ENCODE assay signal across 11 mouse cellular contexts in the genomic region with DNA sequence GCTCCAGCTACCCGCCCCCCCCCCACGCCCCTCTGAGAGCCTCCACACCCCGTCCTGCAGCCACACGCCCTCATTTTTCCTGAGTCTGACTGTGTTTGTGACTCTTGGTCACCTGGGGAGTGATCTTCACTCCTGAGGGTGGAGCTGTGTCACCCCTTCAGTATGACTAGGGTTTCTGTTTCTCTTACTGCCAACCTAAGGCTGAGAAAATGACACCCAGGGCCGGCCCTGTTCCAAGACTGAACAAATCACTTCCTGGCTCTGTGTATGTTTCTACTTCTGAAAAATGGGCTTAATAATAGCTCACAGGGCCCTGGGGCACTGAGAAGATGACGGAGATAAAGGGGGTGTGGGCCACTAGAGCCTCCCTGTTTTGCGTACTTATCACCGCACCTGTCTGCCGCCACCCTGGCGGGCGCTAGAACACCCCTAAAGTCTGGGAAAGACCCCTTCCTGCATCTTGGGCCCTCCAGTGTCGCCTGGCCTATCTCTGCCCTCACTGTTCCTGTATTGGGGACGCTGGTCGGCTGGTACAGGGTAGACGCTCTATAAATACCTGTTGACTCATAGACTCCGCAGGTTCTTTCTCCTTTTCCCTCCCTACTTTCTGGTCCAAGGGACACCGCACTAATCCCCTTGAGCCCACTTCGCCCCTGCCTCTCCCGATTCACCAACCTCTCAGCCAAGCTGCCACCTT. TPM values are rescaled to one million over a fixed set of nuclear protein-coding genes. Genes with fewer than 3 reads are reported as not detected.
DNase-seq lines count a peak whose midpoint lies in the region; ATAC-seq lines count a peak whose summit lies in the region.
"Had no signal": no experiment of that assay in that cellular context is flagged by ENCODE, and none has a peak within 500 bp of the region (broad histone marks: within the 10 kb centered on the region; RNA-seq: fewer than 3 reads in every experiment).

No protein-coding gene starts in this region.

- WGBS in midbrain, embryonic 15.5 days: 32% methylated on average over 19 of the region's 19 CpGs
- 34% methylated on average over 19 of the region's 19 CpGs for WGBS in midbrain, embryonic 14.5 days
- 19% methylated on average over 19 of the region's 19 CpGs for WGBS in limb, embryonic 12.5 days
- WGBS in stomach, embryonic 14.5 days: 18% methylated on average over 19 of the region's 19 CpGs

- no peak overlapping the region for H3K27ac ChIP-seq in midbrain, embryonic 15.5 days
- no peak overlapping the region for H3K27ac ChIP-seq in midbrain, embryonic 14.5 days (replicated peaks; ENCODE audit: low read depth, low read length)
- no peak overlapping the region for H3K27ac ChIP-seq in limb, embryonic 12.5 days
- H3K27ac ChIP-seq in stomach, embryonic 14.5 days (ENCODE audit: low read length): no peak overlapping the region

- H3K9ac ChIP-seq in midbrain, embryonic 15.5 days: no peak overlapping the region
- H3K9ac ChIP-seq in midbrain, embryonic 14.5 days (replicated peaks; ENCODE audit: low read length): no peak overlapping the region
- peak overlapping the region; percentile 55 for H3K9ac ChIP-seq in limb, embryonic 12.5 days (replicated peaks)
- H3K9ac ChIP-seq in stomach, embryonic 14.5 days (replicated peaks; ENCODE audit: low read depth, low read length): no peak overlapping the region

- no peaks in the 10 kb centered on the region for H3K36me3 ChIP-seq in midbrain, embryonic 15.5 days (replicated peaks)
- no peaks in the 10 kb centered on the region for H3K36me3 ChIP-seq in midbrain, embryonic 14.5 days (ENCODE audit: control insufficient read depth, insufficient read depth, low read length)
- no peaks in the 10 kb centered on the region for H3K36me3 ChIP-seq in limb, embryonic 12.5 days
- no peaks in the 10 kb centered on the region for H3K36me3 ChIP-seq in stomach, embryonic 14.5 days (ENCODE audit: control insufficient read depth, insufficient read depth, low read length)

- H3K9me3 ChIP-seq in midbrain, embryonic 15.5 days: no peaks in the 10 kb centered on the region
- H3K9me3 ChIP-seq in midbrain, embryonic 14.5 days (ENCODE audit: control insufficient read depth, low read length): no peaks in the 10 kb centered on the region
- no peaks in the 10 kb centered on the region for H3K9me3 ChIP-seq in limb, embryonic 12.5 days
- no peaks in the 10 kb centered on the region for H3K9me3 ChIP-seq in stomach, embryonic 14.5 days (ENCODE audit: control insufficient read depth, low read depth, low read length)

- H3K27me3 ChIP-seq in midbrain, embryonic 15.5 days (replicated peaks): peaks cover 16% of the 10 kb centered on the region
- peaks cover 17% of the 10 kb centered on the region; the same call in 1 of the 2 replicates for H3K27me3 ChIP-seq in midbrain, embryonic 14.5 days (ENCODE audit: control insufficient read depth, insufficient read depth, low read length)
- peaks cover 44% of the 10 kb centered on the region for H3K27me3 ChIP-seq in limb, embryonic 12.5 days
- no peaks in the 10 kb centered on the region for H3K27me3 ChIP-seq in stomach, embryonic 14.5 days (ENCODE audit: control insufficient read depth, insufficient read depth, low read length)

- peak; percentile 63 to 71 for DNase-seq in gastrocnemius, adult 8-10 months (ENCODE audit: low spot score in 2 of 2)
- DNase-seq in gastrocnemius, postnatal 36 days: no peak
- DNase-seq in midbrain, embryonic 14.5 days: no peak
- no peak for DNase-seq in left cerebral cortex, postnatal 10 days (ENCODE audit: extremely low spot score in 1 of 2, low spot score in 2 of 2)

- ATAC-seq in midbrain, embryonic 15.5 days (replicated peaks): no peak
- no peak for ATAC-seq in midbrain, embryonic 14.5 days (ENCODE audit: low FRiP score, low TSS enrichment)
- no peak for ATAC-seq in limb, embryonic 12.5 days (ENCODE audit: insufficient number of reproducible peaks, insufficient read depth, low FRiP score, low TSS enrichment, low read depth)
- ATAC-seq in stomach, embryonic 14.5 days (ENCODE audit: insufficient number of reproducible peaks, insufficient read depth, low FRiP score, low read depth): peak; percentile 39; the same call in 1 of the 2 replicates
- no peak for ATAC-seq in CD4-positive, CD25-positive, alpha-beta regulatory T cell, adult 4 months

- peak overlapping the region; percentile 34; the same call in 1 of the 2 replicates for H3K4me2 ChIP-seq in midbrain, embryonic 15.5 days
- no peak overlapping the region for H3K4me2 ChIP-seq in midbrain, embryonic 14.5 days (ENCODE audit: low read length)
- H3K4me2 ChIP-seq in limb, embryonic 12.5 days: peak overlapping the region; percentile 54
- peak overlapping the region; percentile 32 for H3K4me2 ChIP-seq in stomach, embryonic 14.5 days (replicated peaks; ENCODE audit: low read depth, low read length)

- intact Hi-C loops in gastrocnemius, postnatal 36 days (cut with DNase I): no loop called here
- intact Hi-C loops in left cerebral cortex, postnatal 10 days (cut with DNase I): no loop called here

- no peak overlapping the region for H3K4me3 ChIP-seq in midbrain, embryonic 15.5 days
- no peak overlapping the region for H3K4me3 ChIP-seq in midbrain, embryonic 14.5 days (replicated peaks; ENCODE audit: low read depth, low read length)
- H3K4me3 ChIP-seq in limb, embryonic 12.5 days (replicated peaks): peak overlapping the region; percentile 26
- peak overlapping the region; percentile 27 for H3K4me3 ChIP-seq in stomach, embryonic 14.5 days (ENCODE audit: low read depth, low read length)
- H3K4me3 ChIP-seq: erythroblast, embryonic 14.5 days had no signal

- peaks cover 10% of the 10 kb centered on the region for H3K4me1 ChIP-seq in midbrain, embryonic 15.5 days
- no peaks in the 10 kb centered on the region for H3K4me1 ChIP-seq in midbrain, embryonic 14.5 days (ENCODE audit: control insufficient read depth, insufficient read depth, low read length)
- H3K4me1 ChIP-seq in limb, embryonic 12.5 days (replicated peaks): peaks cover 9% of the 10 kb centered on the region
- 0 out of 2 replicates have a peak, but pooled peaks cover 2% of the 10 kb centered on the region for H3K4me1 ChIP-seq in stomach, embryonic 14.5 days (ENCODE audit: control insufficient read depth, insufficient read depth, low read length)

RNA-seq across cellular contexts. Expression of a gene that starts 0.5 kb away (rescaled TPM):
- total RNA-seq in gastrocnemius, adult 8-10 months (2022): 10 to 100 TPM; 48.7 to 66.3 (median 61.7) TPM
- 10 to 100 TPM; 33.7 to 36.3 TPM for total RNA-seq in gastrocnemius, postnatal 36 days (2021)
- 0.42 TPM in 1 of 2 replicates, not detected in the other for polyA plus RNA-seq in midbrain, embryonic 15.5 days (2015; fragmentation: Nextera tagmentation; extraction: Ambion mirVana)
- polyA plus RNA-seq in midbrain, embryonic 14.5 days (2014; fragmentation: Nextera tagmentation; extraction: Ambion mirVana): 0.20 TPM in 1 of 2 replicates, not detected in the other
- 1.7 and 2.0 TPM in 2 replicates for polyA plus RNA-seq in limb, embryonic 12.5 days (2016; fragmentation: Nextera tagmentation; extraction: Ambion mirVana)
- polyA plus RNA-seq in stomach, embryonic 14.5 days (2014; fragmentation: Nextera tagmentation; extraction: Ambion mirVana): 5.7 and 6.3 TPM in 2 replicates
- total RNA-seq in left cerebral cortex, postnatal 10 days (2021): under 1 TPM; 0.24 to 0.61 TPM
- not detected for polyA plus RNA-seq in CD4-positive, CD25-positive, alpha-beta regulatory T cell, adult 4 months (2017; shearing (Covaris generic))
- polyA plus RNA-seq: erythroblast, embryonic 14.5 days had no signal

RNA-seq across cellular contexts. Expression of a gene that starts 5.7 kb away (rescaled TPM):
- total RNA-seq in gastrocnemius, adult 8-10 months (2022): under 1 TPM in 1 of 4 experiments, not detected in 3; 0.29 TPM
- not detected for total RNA-seq in gastrocnemius, postnatal 36 days (2021)
- polyA plus RNA-seq in midbrain, embryonic 15.5 days (2015; fragmentation: Nextera tagmentation; extraction: Ambion mirVana): 0.19 and 0.30 TPM in 2 replicates
- polyA plus RNA-seq in midbrain, embryonic 14.5 days (2014; fragmentation: Nextera tagmentation; extraction: Ambion mirVana): 0.30 and 0.43 TPM in 2 replicates
- 0.78 and 0.96 TPM in 2 replicates for polyA plus RNA-seq in limb, embryonic 12.5 days (2016; fragmentation: Nextera tagmentation; extraction: Ambion mirVana)
- 0.36 and 0.41 TPM in 2 replicates for polyA plus RNA-seq in stomach, embryonic 14.5 days (2014; fragmentation: Nextera tagmentation; extraction: Ambion mirVana)
- total RNA-seq in left cerebral cortex, postnatal 10 days (2021): not detected
- 1 to 10 TPM in 1 of 2 experiments, not detected in 1; 3.7 TPM for polyA plus RNA-seq in CD4-positive, CD25-positive, alpha-beta regulatory T cell, adult 4 months (2017; shearing (Covaris generic))
- total RNA-seq: adrenal gland, adult 2 months; left cerebral cortex, postnatal 25 days had no signal
- polyA plus RNA-seq: adrenal gland, adult 2 months; erythroblast, embryonic 14.5 days had no signal

RNA-seq across cellular contexts. Expression of a gene that starts 7.7 kb away (rescaled TPM):
- 1 to 10 TPM; 5.0 to 7.3 (median 6.1) TPM for total RNA-seq in gastrocnemius, adult 8-10 months (2022)
- total RNA-seq in gastrocnemius, postnatal 36 days (2021): 1 to 10 TPM; 4.5 to 4.7 TPM
- 13.0 and 15.3 TPM in 2 replicates for polyA plus RNA-seq in midbrain, embryonic 15.5 days (2015; fragmentation: Nextera tagmentation; extraction: Ambion mirVana)
- 13.1 and 14.2 TPM in 2 replicates for polyA plus RNA-seq in midbrain, embryonic 14.5 days (2014; fragmentation: Nextera tagmentation; extraction: Ambion mirVana)
- polyA plus RNA-seq in limb, embryonic 12.5 days (2016; fragmentation: Nextera tagmentation; extraction: Ambion mirVana): 17.5 and 19.2 TPM in 2 replicates
- polyA plus RNA-seq in stomach, embryonic 14.5 days (2014; fragmentation: Nextera tagmentation; extraction: Ambion mirVana): 14.8 and 16.5 TPM in 2 replicates
- 10 to 100 TPM; 13.4 to 13.7 TPM for total RNA-seq in left cerebral cortex, postnatal 10 days (2021)
- polyA plus RNA-seq in CD4-positive, CD25-positive, alpha-beta regulatory T cell, adult 4 months (2017; shearing (Covaris generic)): 1 to 10 TPM; 4.3 to 6.8 TPM

RNA-seq across cellular contexts. Expression of a gene that starts 9.0 kb away (rescaled TPM):
- total RNA-seq in gastrocnemius, adult 8-10 months (2022): not detected
- total RNA-seq in gastrocnemius, postnatal 36 days (2021): not detected
- not detected in 2 replicates for polyA plus RNA-seq in midbrain, embryonic 15.5 days (2015; fragmentation: Nextera tagmentation; extraction: Ambion mirVana)
- polyA plus RNA-seq in midbrain, embryonic 14.5 days (2014; fragmentation: Nextera tagmentation; extraction: Ambion mirVana): 0.49 TPM in 1 of 2 replicates, not detected in the other
- not detected in 2 replicates for polyA plus RNA-seq in limb, embryonic 12.5 days (2016; fragmentation: Nextera tagmentation; extraction: Ambion mirVana)
- not detected in 2 replicates for polyA plus RNA-seq in stomach, embryonic 14.5 days (2014; fragmentation: Nextera tagmentation; extraction: Ambion mirVana)
- not detected for total RNA-seq in left cerebral cortex, postnatal 10 days (2021)
- polyA plus RNA-seq in CD4-positive, CD25-positive, alpha-beta regulatory T cell, adult 4 months (2017; shearing (Covaris generic)): not detected
- total RNA-seq: adrenal gland, adult 2 months; left cerebral cortex, postnatal 25 days had no signal
- polyA plus RNA-seq: adrenal gland, adult 2 months had no signal

RNA-seq across cellular contexts. Expression of a gene that starts 10.5 kb away (rescaled TPM):
- total RNA-seq in gastrocnemius, adult 8-10 months (2022): 1 to 10 TPM in 2 of 4 experiments, under 1 TPM in 2; 0.75 to 1.8 (median 1.1) TPM
- total RNA-seq in gastrocnemius, postnatal 36 days (2021): 1 to 10 TPM; 1.3 to 1.4 TPM
- polyA plus RNA-seq in midbrain, embryonic 15.5 days (2015; fragmentation: Nextera tagmentation; extraction: Ambion mirVana): not detected in 2 replicates
- not detected in 2 replicates for polyA plus RNA-seq in midbrain, embryonic 14.5 days (2014; fragmentation: Nextera tagmentation; extraction: Ambion mirVana)
- polyA plus RNA-seq in limb, embryonic 12.5 days (2016; fragmentation: Nextera tagmentation; extraction: Ambion mirVana): not detected in 2 replicates
- 0.32 TPM in 1 of 2 replicates, not detected in the other for polyA plus RNA-seq in stomach, embryonic 14.5 days (2014; fragmentation: Nextera tagmentation; extraction: Ambion mirVana)
- not detected for total RNA-seq in left cerebral cortex, postnatal 10 days (2021)
- polyA plus RNA-seq in CD4-positive, CD25-positive, alpha-beta regulatory T cell, adult 4 months (2017; shearing (Covaris generic)): not detected
- total RNA-seq: adrenal gland, adult 2 months; left cerebral cortex, postnatal 25 days had no signal
- polyA plus RNA-seq: adrenal gland, adult 2 months; erythroblast, embryonic 14.5 days had no signal

Comparison
In these comparisons a context has a peak if more than half of its experiments do, and no peak if none do; other contexts are left out.
1. DNase-seq: peak in gastrocnemius, adult 8-10 months (2 of 2); none in gastrocnemius, postnatal 36 days (0 of 2), midbrain, embryonic 14.5 days (single experiment) and left cerebral cortex, postnatal 10 days (0 of 2).
2. H3K4me3 ChIP-seq: peak in limb, embryonic 12.5 days (single experiment) and stomach, embryonic 14.5 days (single experiment); none in midbrain, embryonic 15.5 days (single experiment) and midbrain, embryonic 14.5 days (single experiment).